Mouse (Mus musculus): ENCODE measurements around the gene Cdkn3.
A peak's percentile ranks its signal among the peaks of the same experiment; 100 is the strongest.
"Not testable (repeated sequence)": the region's sequence is repeated elsewhere in the genome, so short reads cannot be mapped to it uniquely, and the experiment has no call there.

Cdkn3 gene

GRCm38 (mm10) chr14:46783327-46783926 lies 23.1 kb downstream of the Cdkn3 start:
- DNase-seq (ENCODE audit: low spot score), result no peak

- DNase-seq (ENCODE audit: low spot score), result no peak
These were observed 24.9 kb downstream of the Cdkn3 start for GRCm38 (mm10) chr14:46785247-46785646.

GRCm38 (mm10) chr14:46787454-46787786 lies 27.1 kb downstream of the Cdkn3 start:
- no peak for DNase-seq (ENCODE audit: low spot score)

- peak; percentile 83 for DNase-seq (ENCODE audit: low spot score)
These were observed 27.6 kb downstream of the Cdkn3 start, which contains the start of gene Cnih1 for GRCm38 (mm10) chr14:46787787-46788504. Cnih1 (minus strand) TSS chr14:46788411.

- no peak for DNase-seq (ENCODE audit: low spot score)
These were observed 28.2 kb downstream of the Cdkn3 start for GRCm38 (mm10) chr14:46788505-46788901.

GRCm38 (mm10) chr14:46790303-46790702 lies 30.0 kb downstream of the Cdkn3 start:
- DNase-seq (ENCODE audit: low spot score), result no peak

DNA sequence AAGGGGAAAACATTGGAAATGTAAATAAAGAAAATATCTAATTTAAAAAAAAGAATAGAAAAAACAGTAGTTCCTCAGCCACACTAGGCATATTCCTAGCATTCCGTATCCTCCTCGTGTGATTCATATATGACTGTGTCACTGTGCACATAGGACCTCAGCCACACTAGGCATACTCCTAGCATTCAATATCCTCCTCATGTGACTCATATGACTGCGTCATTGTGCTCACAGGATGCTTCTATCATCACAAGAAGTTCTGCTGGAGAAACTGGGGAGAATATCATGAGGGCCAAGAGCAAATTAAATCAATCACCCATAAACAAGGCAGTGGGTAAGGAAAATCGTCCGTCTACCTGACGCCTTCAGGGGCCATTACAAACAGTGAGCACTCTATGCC lies 30.4 kb downstream of the Cdkn3 start:
- no peak for DNase-seq (ENCODE audit: low spot score)

- peak; percentile 48 for DNase-seq (ENCODE audit: low spot score)
These were observed 33.8 kb downstream of the Cdkn3 start for GRCm38 (mm10) chr14:46794157-46794556.

DNA sequence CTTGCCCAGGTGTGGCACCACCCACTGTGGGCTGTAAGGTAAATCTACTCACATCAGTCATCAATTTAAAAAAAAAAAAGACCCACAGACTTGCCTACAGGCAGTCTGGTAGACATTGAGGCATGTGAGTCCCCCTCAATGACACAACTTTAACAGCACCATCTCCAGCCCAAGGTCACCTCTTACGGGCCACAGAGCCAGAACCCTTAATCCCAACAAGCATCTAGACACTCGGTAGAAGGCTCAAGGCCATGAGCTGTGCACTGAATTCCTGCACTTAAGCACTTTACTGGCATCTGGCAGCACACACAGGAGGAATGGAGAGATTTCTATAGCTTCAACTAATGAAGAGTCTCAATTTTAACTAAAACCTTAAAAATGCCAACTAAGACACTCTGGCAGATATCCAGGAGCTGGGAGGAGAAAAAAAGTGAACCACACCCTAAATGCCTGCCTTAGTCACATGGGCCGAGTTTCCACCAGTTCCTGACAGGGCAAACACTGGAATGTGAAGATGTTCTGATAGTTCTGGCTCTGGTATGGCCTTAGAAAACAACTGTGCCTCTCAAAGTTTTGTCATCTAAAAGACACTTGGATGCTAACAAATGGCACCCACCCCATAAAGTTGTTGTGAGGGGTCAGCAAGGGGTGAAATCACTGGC lies 40.5 kb downstream of the Cdkn3 start:
- no peak for DNase-seq (ENCODE audit: low spot score)

- no peak for DNase-seq (ENCODE audit: low spot score)
These were observed 42.9 kb downstream of the Cdkn3 start for GRCm38 (mm10) chr14:46803259-46803658.

GRCm38 (mm10) chr14:46803791-46804190 lies 43.5 kb downstream of the Cdkn3 start:
- DNase-seq (ENCODE audit: low spot score), result no peak

DNA sequence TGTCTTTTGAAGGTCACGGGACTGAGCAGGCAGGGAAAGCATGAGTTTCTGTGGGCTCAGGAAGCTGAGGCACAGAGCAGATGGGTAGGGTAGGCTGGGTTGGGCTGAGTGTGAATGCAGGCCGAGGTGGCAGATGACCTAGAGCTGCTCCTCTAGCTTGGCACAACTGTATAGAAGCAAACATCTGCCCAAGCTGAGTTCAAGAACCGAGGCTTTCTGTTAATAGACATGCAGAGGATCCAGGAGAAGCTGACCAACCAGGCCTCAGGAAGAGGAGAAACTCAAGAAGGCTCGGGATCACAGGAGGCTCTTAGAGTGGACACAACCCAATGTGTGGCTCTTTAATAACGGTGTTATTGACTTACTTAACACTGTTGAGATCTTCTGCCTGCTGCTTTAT lies 45.8 kb downstream of the Cdkn3 start:
- DNase-seq (ENCODE audit: low spot score), result no peak

DNA sequence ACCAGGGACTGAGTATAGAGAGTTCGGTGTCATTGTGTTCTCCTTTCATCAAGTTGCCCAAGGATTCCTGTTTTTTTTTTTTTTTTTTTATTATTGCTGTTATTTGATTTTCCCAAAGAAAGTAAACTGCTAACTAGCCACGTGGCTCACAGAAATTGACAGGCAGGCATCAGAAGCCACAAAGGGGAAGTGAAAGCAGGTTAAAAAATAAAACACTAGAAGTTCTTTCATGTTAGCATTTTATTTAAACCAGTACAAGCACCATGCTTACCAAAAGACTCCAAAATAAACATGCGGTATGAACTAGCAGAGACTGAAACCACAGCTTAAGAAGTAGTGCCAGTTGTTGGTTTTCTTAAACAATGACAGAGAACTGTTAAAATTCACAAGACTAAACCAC lies 47.6 kb downstream of the Cdkn3 start:
- no peak for DNase-seq (ENCODE audit: low spot score)

GRCm38 (mm10) chr14:46815640-46816039 lies 55.3 kb downstream of the Cdkn3 start:
- no peak for DNase-seq (ENCODE audit: low spot score)

GRCm38 (mm10) chr14:46816916-46817622 lies 56.7 kb downstream of the Cdkn3 start:
- no peak for DNase-seq (ENCODE audit: low spot score)

DNA sequence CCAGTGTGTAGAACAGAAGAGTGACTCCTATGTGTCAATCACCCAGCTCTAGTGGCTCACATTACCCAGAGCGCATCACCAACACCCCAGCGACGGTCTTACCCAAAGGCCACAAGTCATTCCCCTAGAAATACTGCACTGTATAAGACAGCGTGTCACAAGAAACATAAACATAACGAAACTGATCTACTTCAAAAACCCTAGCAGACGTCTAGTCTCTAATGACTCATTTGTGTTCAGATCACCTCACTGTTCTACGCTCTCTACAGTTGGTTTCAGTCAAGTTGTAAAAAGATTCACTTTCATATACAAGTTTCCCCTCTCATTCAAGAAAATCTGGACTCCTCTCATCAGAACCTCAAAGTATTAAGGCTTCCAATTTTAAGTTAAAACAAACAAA lies 58.4 kb downstream of the Cdkn3 start:
- DNase-seq (ENCODE audit: low spot score), result no peak

- not testable (repeated sequence) for DNase-seq (ENCODE audit: low spot score)
These were observed 59.6 kb downstream of the Cdkn3 start for GRCm38 (mm10) chr14:46819961-46820360.
